Mouse (Mus musculus): Measurements from ENCODE around the gene Mttp.

Gene Mttp

GRCm38 (mm10) chr3:138051431-138051830, 93.3 kb downstream of the Mttp start:
- DNase-seq (ENCODE audit: low spot score in 2 of 2), result no peak

GRCm38 (mm10) chr3:138050772-138051171, 94.0 kb downstream of the Mttp start:
- DNase-seq (ENCODE audit: low spot score in 2 of 2), result no peak

DNA sequence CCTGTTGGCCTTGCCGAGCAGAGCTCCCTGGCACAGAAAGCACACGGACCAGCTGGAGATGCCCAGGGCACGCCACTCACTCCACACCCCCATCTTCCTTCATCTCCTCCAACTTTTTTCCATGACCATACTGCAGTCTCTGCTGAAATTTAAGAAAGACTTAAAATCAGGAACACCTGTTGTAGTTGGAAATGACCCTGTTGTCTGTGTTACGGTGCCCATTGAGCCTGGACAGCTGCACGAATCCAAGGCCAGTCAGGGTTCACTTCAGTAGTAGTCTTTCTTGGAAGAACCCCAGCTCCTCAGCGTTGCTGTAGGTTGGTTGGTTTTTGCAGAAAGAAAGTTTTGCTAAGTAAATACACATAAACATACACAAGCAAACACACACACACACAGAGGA, 95.2 kb downstream of the Mttp start:
- no peak for DNase-seq (ENCODE audit: low spot score in 2 of 2)

DNA sequence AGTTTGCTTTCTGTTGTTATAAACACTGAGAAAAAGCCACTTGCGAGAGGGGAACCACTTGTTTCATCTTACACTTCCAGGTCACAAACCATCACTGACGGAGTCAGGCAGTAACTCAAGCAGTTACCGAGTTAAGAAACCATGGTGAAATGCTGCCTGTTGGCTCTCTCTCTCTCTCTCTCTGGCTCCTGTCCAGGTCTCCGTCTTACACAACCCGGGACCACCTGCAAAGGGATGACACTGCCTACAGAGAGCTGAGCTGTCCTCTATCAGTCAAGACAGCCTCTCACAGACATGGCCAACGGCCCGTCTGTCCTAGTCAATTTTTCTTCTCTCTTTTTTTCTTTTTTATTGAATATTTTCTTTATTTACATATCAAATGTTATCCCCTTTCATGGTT, 101.5 kb downstream of the Mttp start:
- no peak for DNase-seq (ENCODE audit: low spot score in 2 of 2)

- DNase-seq (ENCODE audit: low spot score in 2 of 2), result no peak
These were observed 103.0 kb downstream of the Mttp start for GRCm38 (mm10) chr3:138041591-138042301.

DNA sequence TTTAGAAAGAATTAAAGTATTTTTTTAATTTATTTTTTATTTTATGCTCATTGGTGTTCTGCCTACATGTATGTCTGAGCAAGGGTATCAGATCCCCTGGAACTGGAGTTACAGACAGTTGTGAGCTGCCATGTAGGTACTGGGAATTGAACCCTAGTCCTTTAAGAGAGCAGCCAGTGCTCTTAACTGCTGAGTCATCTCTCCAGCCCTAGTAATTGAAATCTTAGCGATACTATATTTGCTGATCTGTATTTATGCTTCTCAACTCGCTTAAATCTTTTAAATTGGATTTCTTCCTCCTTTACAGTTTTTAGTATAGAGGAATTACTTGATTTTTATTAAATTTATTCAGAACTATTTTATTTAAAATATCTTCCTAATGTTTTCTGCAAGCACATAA, 103.8 kb downstream of the Mttp start:
- DNase-seq (ENCODE audit: low spot score in 2 of 2), result no peak

Measured in urinary bladder, postnatal 4 days (tissue).